In genomic region chr16:18289067-18289588, GRCm38 (mm10) we compare ENCODE assay signal across 8 mouse cellular contexts. TPM values are rescaled to one million over a fixed set of nuclear protein-coding genes. Genes with fewer than 3 reads are reported as not detected.
A peak's percentile ranks its signal among the peaks of the same experiment; 100 is the strongest.
DNase-seq lines count a peak whose midpoint lies in the region; ATAC-seq lines count a peak whose summit lies in the region.

Dgcr8 (minus strand) TSS chr16:18289246.

- under 1% methylated on average over 59 of the region's 71 CpGs for WGBS in heart, embryonic 13.5 days
- under 1% methylated on average over 65 of the region's 71 CpGs for WGBS in liver, embryonic 12.5 days (ENCODE audit: insufficient replicate concordance)
- WGBS in stomach, embryonic 15.5 days: under 1% methylated on average over 56 of the region's 71 CpGs

- peaks cover 7% of the 10 kb centered on the region; the same call in 1 of the 2 replicates for H3K4me1 ChIP-seq in brown adipose tissue, adult 24 weeks (ENCODE audit: control insufficient read depth, insufficient read depth, insufficient read length, low read length)
- H3K4me1 ChIP-seq in heart, embryonic 13.5 days: peaks cover 35% of the 10 kb centered on the region
- peaks cover 37% of the 10 kb centered on the region for H3K4me1 ChIP-seq in liver, embryonic 12.5 days
- peaks cover 18% of the 10 kb centered on the region for H3K4me1 ChIP-seq in stomach, embryonic 15.5 days

- H3K9me3 ChIP-seq in heart, embryonic 13.5 days: no peaks in the 10 kb centered on the region
- H3K9me3 ChIP-seq in liver, embryonic 12.5 days (replicated peaks): no peaks in the 10 kb centered on the region
- no peaks in the 10 kb centered on the region for H3K9me3 ChIP-seq in stomach, embryonic 15.5 days

- peak within 1 kb of the TSS; percentile 98 for H3K4me3 ChIP-seq in brown adipose tissue, adult 24 weeks (ENCODE audit: insufficient read depth, low read depth, low read length)
- peak within 1 kb of the TSS; percentile 95 for H3K4me3 ChIP-seq in heart, embryonic 13.5 days
- H3K4me3 ChIP-seq in liver, embryonic 12.5 days: peak within 1 kb of the TSS; percentile 74
- H3K4me3 ChIP-seq in stomach, embryonic 15.5 days (replicated peaks): peak within 1 kb of the TSS; percentile 94

- H3K27me3 ChIP-seq in heart, embryonic 13.5 days (replicated peaks): no peaks in the 10 kb centered on the region
- no peaks in the 10 kb centered on the region for H3K27me3 ChIP-seq in liver, embryonic 12.5 days (replicated peaks)
- H3K27me3 ChIP-seq in stomach, embryonic 15.5 days (replicated peaks): no peaks in the 10 kb centered on the region

- peak within 1 kb of the TSS; percentile 83 for H3K27ac ChIP-seq in brown adipose tissue, adult 24 weeks (replicated peaks; ENCODE audit: low read depth, low read length)
- peak within 1 kb of the TSS; percentile 93 for H3K27ac ChIP-seq in heart, embryonic 13.5 days (replicated peaks)
- H3K27ac ChIP-seq in liver, embryonic 12.5 days: peak within 1 kb of the TSS; percentile 91
- H3K27ac ChIP-seq in stomach, embryonic 15.5 days: peak within 1 kb of the TSS; percentile 92

- peak within 1 kb of the TSS; percentile 99 for H3K9ac ChIP-seq in heart, embryonic 13.5 days
- peak within 1 kb of the TSS; percentile 87 for H3K9ac ChIP-seq in liver, embryonic 12.5 days
- H3K9ac ChIP-seq in stomach, embryonic 15.5 days: peak within 1 kb of the TSS; percentile 97

- peak; percentile 98 for ATAC-seq in heart, embryonic 13.5 days (ENCODE audit: extremely low read depth, insufficient number of reproducible peaks, low FRiP score, low TSS enrichment)
- ATAC-seq in liver, embryonic 12.5 days: peak; percentile 97
- peak; percentile 99 for ATAC-seq in stomach, embryonic 15.5 days (ENCODE audit: insufficient read depth, low FRiP score, low read depth)

- H3K36me3 ChIP-seq in heart, embryonic 13.5 days: peaks cover 30% of the 10 kb centered on the region
- H3K36me3 ChIP-seq in liver, embryonic 12.5 days: peaks cover 37% of the 10 kb centered on the region
- peaks cover 17% of the 10 kb centered on the region for H3K36me3 ChIP-seq in stomach, embryonic 15.5 days

- H3K4me2 ChIP-seq in heart, embryonic 13.5 days: peak within 1 kb of the TSS; percentile 97
- H3K4me2 ChIP-seq in liver, embryonic 12.5 days: peak within 1 kb of the TSS; percentile 94
- H3K4me2 ChIP-seq in stomach, embryonic 15.5 days: peak within 1 kb of the TSS; percentile 77

- DNase-seq in CD4-positive, CD25-positive, alpha-beta regulatory T cell, adult 2 months (ENCODE audit: low read depth, low spot score): peak; percentile 99
- peak; percentile 31 for DNase-seq in fat pad, adult 2 months (ENCODE audit: extremely low read depth, low read depth, low spot score)
- DNase-seq in kidney, postnatal 10 days: peak; percentile 99
- peak; percentile 92 to 95 for DNase-seq in natural killer cell, adult 2 months (ENCODE audit: low spot score in 2 of 2)

RNA-seq across cellular contexts. Expression of gene Dgcr8, which starts in this region (rescaled TPM):
- 4.8 and 4.9 TPM in 2 replicates for polyA plus RNA-seq in brown adipose tissue, adult 24 weeks (2012; ENCODE audit: insufficient read depth, insufficient read length, missing spikeins)
- 20.1 and 20.4 TPM in 2 replicates for polyA plus RNA-seq in heart, embryonic 13.5 days (2015; fragmentation: Nextera tagmentation; extraction: Ambion mirVana)
- polyA plus RNA-seq in liver, embryonic 12.5 days (2016; fragmentation: Nextera tagmentation; extraction: Ambion mirVana): 17.1 and 19.0 TPM in 2 replicates
- 25.9 and 28.2 TPM in 2 replicates for polyA plus RNA-seq in stomach, embryonic 15.5 days (2015; fragmentation: Nextera tagmentation; extraction: Ambion mirVana)

Comparison
In these comparisons a context has a peak if more than half of its experiments do, and no peak if none do; other contexts are left out.
1. Peak in every context shown above with its lines: DNase-seq, ATAC-seq, H3K4me3 ChIP-seq and H3K27ac ChIP-seq.
2. DNase-seq: peak in every context shown above with its lines; median percentile 99 in CD4-positive, CD25-positive, alpha-beta regulatory T cell, adult 2 months; 99 in kidney, postnatal 10 days; 94 in natural killer cell, adult 2 months; 31 in fat pad, adult 2 months.